Mouse (Mus musculus) bone marrow, adult 2 months (tissue): ENCODE data around the gene Ffar3. TPM values are rescaled to one million over a fixed set of nuclear protein-coding genes. Genes with fewer than 3 reads are reported as not detected.

Experiments
- H3K27ac ChIP-seq: fragments of 200-500 bp; 2 replicates; pipeline ENCODE4 v1.5.1; 2012; ENCODE audit warnings: low read depth, mild to moderate bottlenecking, control low read depth, inconsistent platforms, low read length; ENCODE audit not compliant: control insufficient read depth, poor library complexity, insufficient read depth
- H3K4me1 ChIP-seq: fragments of 200-500 bp; 2 replicates; pipeline ENCODE4 v1.6.1; 2011; ENCODE audit warnings: low read length; ENCODE audit not compliant: control insufficient read depth, insufficient read depth
- H3K4me3 ChIP-seq: fragments of 200-500 bp; replicated peaks from 2 replicates; pipeline ENCODE3; 2011; ENCODE audit warnings: mild to moderate bottlenecking, low read depth, low read length, control low read depth; ENCODE audit not compliant: control insufficient read depth
- CTCF ChIP-seq: fragments of 200-500 bp; IDR thresholded peaks from 2 replicates; pipeline ENCODE4 v1.5.1; 2011; ENCODE audit warnings: low read length, control low read depth; ENCODE audit not compliant: control insufficient read depth, insufficient read depth
- POLR2A ChIP-seq: fragments of 200-500 bp; IDR thresholded peaks from 2 replicates; pipeline ENCODE4 v1.6.1; 2011; ENCODE audit warnings: low read depth, mild to moderate bottlenecking, control low read depth, low read length, borderline replicate concordance; ENCODE audit not compliant: control insufficient read depth
- WGBS: fragments of 180-500 bp; shearing (Covaris S2); methylation state at CpG from one replicate; pipeline ENCODE4 v1.1.7; 2018; 5-methylcytosine and 5-hydroxymethylcytosine counted together
- polyA plus RNA-seq: library from polyadenylated mRNA; stranded (reverse); fragments of >200 nt; gene quantifications from 2 replicates; pipeline ENCODE4 v1.2.4, GENCODE M21; 2011; ENCODE audit warnings: low replicate concordance; ENCODE audit not compliant: missing spikeins, insufficient read depth, insufficient read length

Gene Ffar3
- polyA plus RNA-seq, 1 experiment, result not detected

DNA sequence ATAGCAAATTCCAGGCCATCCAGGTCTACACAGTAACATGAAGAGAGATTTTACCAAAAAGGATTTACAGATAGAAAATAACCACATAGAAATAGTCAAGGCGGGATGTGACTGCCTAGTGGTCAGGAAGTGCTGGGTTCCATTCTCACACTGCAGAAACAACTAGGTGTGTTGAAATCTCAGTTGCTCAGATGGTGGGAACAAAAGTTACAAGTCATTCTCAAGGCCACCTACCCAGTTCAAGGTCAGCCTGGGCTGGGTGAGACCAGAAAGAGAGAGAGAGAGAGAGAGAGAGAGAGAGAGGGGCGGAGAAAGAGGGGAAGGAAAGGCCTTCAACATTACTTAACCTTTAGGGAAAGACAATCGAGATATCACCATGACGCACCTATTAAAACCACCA lies 30.9 kb upstream of the Ffar3 start:
- Histone ChIP-seq H3K4me3 (no peak overlapping the region), H3K4me1 (peaks cover 6% of the 10 kb centered on the region; the same call in 1 of the 2 replicates), H3K27ac (peak overlapping the region; percentile 60)
- TF ChIP-seq POLR2A, result no peak
- no peak for TF ChIP-seq CTCF
- WGBS, result 34% methylated on average over 4 of the region's 4 CpGs

DNA sequence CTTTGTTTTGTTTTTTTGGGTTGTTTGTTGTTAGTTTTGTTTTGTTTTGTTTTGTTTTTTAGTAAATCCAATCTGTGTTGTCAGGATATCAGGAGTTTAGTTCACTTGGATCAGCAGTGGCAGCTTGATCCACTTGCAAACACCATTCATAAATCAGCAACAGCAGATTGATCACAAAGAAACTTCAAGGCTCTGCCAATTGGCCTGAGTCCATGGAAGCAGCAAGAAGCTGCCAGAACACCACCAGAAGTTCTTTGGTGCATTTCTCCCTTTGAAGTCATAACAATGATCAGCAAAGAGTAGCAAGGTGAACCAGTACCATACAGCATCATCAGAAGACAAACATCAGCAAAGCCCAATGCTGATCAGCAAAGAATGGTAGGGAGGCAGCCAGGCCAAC lies 28.1 kb upstream of the Ffar3 start:
- no peak overlapping the region for H3K4me3 ChIP-seq
- TF ChIP-seq POLR2A (no peak), CTCF (no peak)
- H3K4me1 ChIP-seq, result peaks cover 2% of the 10 kb centered on the region; the same call in 1 of the 2 replicates
- H3K27ac ChIP-seq, result no peak overlapping the region

DNA sequence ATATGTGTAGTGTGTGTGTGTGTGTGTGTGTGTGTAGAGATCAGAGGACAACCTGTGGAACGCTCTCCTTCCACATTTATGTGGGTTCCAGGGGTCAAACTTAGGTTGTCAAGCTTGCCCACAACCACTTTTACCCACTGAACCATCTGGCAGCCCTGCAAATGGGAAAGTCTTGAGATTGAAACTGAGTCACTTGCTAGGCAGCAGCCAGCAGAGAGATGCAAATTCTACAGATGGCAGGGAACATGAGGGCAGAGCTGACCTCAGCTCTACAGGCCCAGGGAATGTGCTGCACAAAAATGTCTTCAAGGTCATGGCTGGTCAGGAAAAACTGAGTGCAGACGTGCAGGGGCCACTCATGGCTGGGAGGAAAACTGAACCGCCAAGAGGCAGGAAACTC lies 25.4 kb upstream of the Ffar3 start:
- H3K27ac ChIP-seq, result no peak overlapping the region
- peaks cover 1% of the 10 kb centered on the region; the same call in 1 of the 2 replicates for H3K4me1 ChIP-seq
- WGBS, result 62% methylated on average over 3 of the region's 3 CpGs
- H3K4me3 ChIP-seq, result no peak overlapping the region
- TF ChIP-seq POLR2A (no peak), CTCF (no peak)

DNA sequence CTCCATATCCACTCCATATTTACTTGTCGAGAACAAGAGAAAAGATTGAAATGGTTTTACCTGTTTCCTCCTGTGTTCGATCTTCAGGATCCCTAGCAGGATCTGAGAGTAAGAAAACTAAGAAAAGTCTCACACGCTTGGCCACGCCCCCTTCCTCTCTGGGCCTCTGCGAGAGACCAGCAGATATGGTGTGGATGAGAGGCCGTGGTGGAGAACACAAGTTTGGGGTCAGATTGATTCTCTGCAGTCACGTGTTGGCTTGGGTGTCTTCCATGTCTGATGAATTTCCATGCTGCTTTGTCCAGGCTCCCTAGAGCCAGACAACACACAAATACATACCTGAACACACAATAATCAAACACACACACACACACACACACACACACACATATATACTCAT lies 24.2 kb upstream of the Ffar3 start, which contains the start of gene Cd22:
TSS of gene Cd22 (minus strand) at position 167 of the 400 bp plus-strand sequence.
- WGBS, result 12% methylated on average over 7 of the region's 7 CpGs
- peak within 1 kb of the TSS; percentile 64 for H3K4me3 ChIP-seq
- H3K4me1 ChIP-seq, result peaks cover 1% of the 10 kb centered on the region; the same call in 1 of the 2 replicates
- H3K27ac ChIP-seq, result peak within 1 kb of the TSS; percentile 77
- TF ChIP-seq CTCF (no peak), POLR2A (no peak)

DNA sequence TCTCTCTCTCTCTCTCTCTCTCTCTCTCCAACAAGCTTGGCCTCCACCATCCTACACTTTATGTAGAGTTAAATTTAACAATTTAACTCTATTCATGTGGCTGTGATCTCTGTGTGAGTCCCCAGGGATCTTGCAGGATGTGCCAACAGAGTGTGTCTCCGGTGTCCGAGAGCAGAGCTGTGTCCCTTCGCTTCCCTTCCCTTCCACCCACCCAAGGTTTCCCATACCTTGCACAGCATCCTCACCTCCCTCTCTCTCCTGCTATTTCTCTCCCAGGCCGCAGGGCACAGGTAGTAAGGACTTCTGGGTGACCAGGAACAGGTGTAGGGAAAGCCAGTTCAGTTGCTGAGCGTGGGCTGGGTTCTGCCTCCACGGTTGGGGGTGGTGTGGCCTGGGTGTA lies 23.0 kb upstream of the Ffar3 start:
- peak overlapping the region; percentile 64 for H3K4me3 ChIP-seq
- peaks cover 1% of the 10 kb centered on the region; the same call in 1 of the 2 replicates for H3K4me1 ChIP-seq
- peak overlapping the region; percentile 77 for H3K27ac ChIP-seq
- WGBS, result 62% methylated on average over 6 of the region's 6 CpGs
- no peak for TF ChIP-seq POLR2A
- no peak for TF ChIP-seq CTCF

DNA sequence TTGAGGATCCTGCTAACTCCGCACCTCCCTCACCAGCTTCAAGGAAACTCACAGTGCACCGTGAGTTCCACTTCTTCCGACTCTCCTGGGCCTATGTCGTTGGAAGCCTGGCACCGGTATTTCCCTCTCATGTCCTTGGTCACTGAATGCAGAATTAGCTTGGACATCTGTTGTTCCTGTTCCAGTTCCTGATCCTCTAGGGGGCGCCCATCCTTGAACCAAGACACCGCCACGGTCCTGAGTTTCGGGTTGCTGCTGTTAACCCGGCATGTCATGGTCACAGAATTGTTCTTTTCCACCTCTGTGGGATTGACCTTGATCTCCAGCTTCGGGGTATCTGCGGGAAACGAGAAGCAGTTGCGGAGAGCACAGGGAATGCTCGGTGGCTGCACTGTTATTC lies 17.1 kb upstream of the Ffar3 start:
- 15% methylated on average over 15 of the region's 15 CpGs for WGBS
- Histone ChIP-seq H3K4me1 (peaks cover 1% of the 10 kb centered on the region), H3K4me3 (no peak overlapping the region), H3K27ac (no peak overlapping the region)
- peak; percentile 83 for TF ChIP-seq CTCF
- no peak for TF ChIP-seq POLR2A

DNA sequence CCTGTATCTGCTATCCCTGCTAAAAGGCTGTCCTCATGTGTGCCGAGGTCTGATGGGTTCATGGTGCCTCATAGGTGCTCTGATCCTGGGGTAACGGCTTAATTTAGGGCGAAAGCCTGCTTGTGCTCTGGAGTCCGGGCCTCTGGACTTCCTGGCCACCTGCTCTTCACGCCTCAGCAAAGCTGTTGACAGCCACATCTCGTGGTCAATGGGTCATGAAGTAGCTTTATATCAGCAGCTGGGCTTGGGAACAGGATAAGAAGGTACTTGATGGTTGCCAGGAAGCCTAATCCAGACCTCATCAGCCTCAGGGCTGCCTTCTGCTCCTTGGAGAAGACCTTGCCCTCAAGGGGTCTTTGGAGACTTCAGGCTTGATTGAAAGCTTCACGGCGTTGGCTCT lies 7.4 kb upstream of the Ffar3 start:
- WGBS, result 53% methylated on average over 8 of the region's 8 CpGs
- Histone ChIP-seq H3K4me1 (no peaks in the 10 kb centered on the region; the same call in 1 of the 2 replicates), H3K27ac (peak overlapping the region; percentile 68), H3K4me3 (no peak overlapping the region)
- TF ChIP-seq POLR2A (no peak), CTCF (no peak)

DNA sequence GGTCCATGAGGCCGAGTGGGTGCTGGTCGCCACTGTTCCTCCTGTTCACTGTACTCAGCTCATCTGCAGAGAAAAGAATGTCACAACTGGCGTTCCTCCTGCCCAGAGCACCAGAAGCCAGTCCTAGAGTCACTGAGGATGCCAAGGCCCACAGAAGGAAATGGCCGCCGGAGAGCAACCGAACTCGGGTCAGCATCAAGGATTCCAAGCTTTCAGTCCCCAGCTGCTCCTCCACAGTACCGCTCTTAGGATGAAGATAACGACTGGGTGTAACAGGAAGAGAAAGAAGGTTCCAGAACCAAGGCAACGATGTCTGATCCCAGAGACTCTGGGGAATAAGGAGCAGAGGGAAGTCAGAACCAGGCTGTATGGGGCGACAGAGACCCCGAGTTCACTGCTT lies 5.5 kb upstream of the Ffar3 start, which contains the start of gene Ffar1:
TSS of gene Ffar1 (minus strand) at position 101 of the 400 bp plus-strand sequence.
- Histone ChIP-seq H3K4me1 (no peaks in the 10 kb centered on the region; the same call in 1 of the 2 replicates), H3K4me3 (no peak within 1 kb of the TSS), H3K27ac (no peak within 1 kb of the TSS)
- TF ChIP-seq POLR2A (no peak), CTCF (no peak)
- 81% methylated on average over 12 of the region's 12 CpGs for WGBS

DNA sequence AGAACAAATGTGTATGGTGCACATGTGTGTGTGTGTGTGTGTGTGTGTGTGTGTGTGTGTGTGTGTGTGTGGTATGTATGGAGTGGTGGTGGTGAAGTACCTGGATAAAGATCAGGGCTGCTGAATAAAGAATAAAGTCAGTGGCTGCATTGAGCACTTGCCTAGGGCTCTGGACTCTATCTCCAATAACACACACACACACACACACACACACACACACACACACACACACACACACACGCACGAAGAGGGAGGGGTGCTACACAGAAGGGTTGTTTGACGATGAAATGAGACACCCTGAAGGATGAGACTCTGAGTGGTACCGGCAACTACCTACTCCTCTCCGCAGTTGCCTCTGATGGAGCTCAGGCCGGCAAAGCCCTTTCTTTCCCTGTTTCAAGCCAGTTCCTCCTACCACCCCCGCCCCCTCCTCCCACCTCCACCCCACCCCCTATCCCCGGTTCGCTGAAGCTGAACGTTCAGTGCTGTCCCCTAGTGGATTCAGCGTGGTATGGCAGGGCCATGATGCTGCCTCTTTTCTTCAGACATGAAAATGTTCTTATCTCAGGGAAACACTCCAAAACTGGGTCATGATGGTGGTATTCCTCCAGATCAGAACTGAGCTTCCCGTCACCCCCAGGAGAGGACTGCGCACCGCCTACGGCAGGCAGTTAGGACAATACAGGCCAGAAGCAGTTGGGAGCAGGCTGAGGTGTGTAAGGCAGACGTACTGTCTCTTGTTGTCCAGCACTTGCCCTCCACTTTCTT lies 3.8 kb upstream of the Ffar3 start:
- H3K27ac ChIP-seq, result no peak overlapping the region
- 6% methylated on average over 16 of the region's 16 CpGs for WGBS
- peak overlapping the region; percentile 37 for H3K4me3 ChIP-seq
- peak; percentile 78 for TF ChIP-seq CTCF
- TF ChIP-seq POLR2A, result no peak
- H3K4me1 ChIP-seq, result no peaks in the 10 kb centered on the region; the same call in 1 of the 2 replicates
